Mouse (Mus musculus) T-helper 17 cell (primary cell): ENCODE results near the gene Map7.

Experiments used
- in situ Hi-C, 2 experiments: fragments of 300-600 bp; cut with MboI, MseI; formaldehyde crosslinking; loops; 1 replicate in 1 of 2; 2 replicates in 1 of 2; pipeline ENCODE4 v1.15.1; 2025; ENCODE audit warnings: high pct_unique_total_duplicates in 2 of 2

Map7 gene

GRCm38 (mm10) chr10:20226728-20227127 is 78.5 kb downstream of the Map7 start:
- in situ Hi-C loops: no loop called here

GRCm38 (mm10) chr10:20230026-20230425 is 81.8 kb downstream of the Map7 start:
- in situ Hi-C loops: no loop called here

- in situ Hi-C loops: no loop called here
Observed at GRCm38 (mm10) chr10:20233451-20233850, 85.2 kb downstream of the Map7 start.

GRCm38 (mm10) chr10:20234466-20234865 is 86.2 kb downstream of the Map7 start:
- in situ Hi-C loops: no loop called here

- in situ Hi-C loops: loop anchor here in 1 of 2 experiments (5.0 kb wide), 1 partner anchor 88 kb away; the partner anchor contains the start of gene Map7
Observed at GRCm38 (mm10) chr10:20235656-20236055, 87.4 kb downstream of the Map7 start.

- in situ Hi-C loops: loop anchor here in 1 of 2 experiments (5.0 kb wide), 1 partner anchor 89 kb away; the partner anchor contains the start of gene Map7
Observed at GRCm38 (mm10) chr10:20236241-20236640, 88.0 kb downstream of the Map7 start.

- in situ Hi-C loops: loop anchor here in 1 of 2 experiments (5.0 kb wide), 1 partner anchor 91 kb away; the partner anchor contains the start of gene Map7
Observed at GRCm38 (mm10) chr10:20238281-20238680, 90.0 kb downstream of the Map7 start.

GRCm38 (mm10) chr10:20240858-20241257 is 92.6 kb downstream of the Map7 start:
- in situ Hi-C loops: no loop called here

GRCm38 (mm10) chr10:20243321-20243720 is 95.0 kb downstream of the Map7 start:
- in situ Hi-C loops: no loop called here

- in situ Hi-C loops: no loop called here
Observed at GRCm38 (mm10) chr10:20245082-20245481, 96.8 kb downstream of the Map7 start.

- in situ Hi-C loops: no loop called here
Observed at GRCm38 (mm10) chr10:20249091-20249490, 100.8 kb downstream of the Map7 start.

- in situ Hi-C loops: no loop called here
Observed at GRCm38 (mm10) chr10:20255579-20255978, 107.3 kb downstream of the Map7 start.

GRCm38 (mm10) chr10:20257054-20257643 is 108.9 kb downstream of the Map7 start:
- in situ Hi-C loops: no loop called here

GRCm38 (mm10) chr10:20257721-20258720 is 109.8 kb downstream of the Map7 start:
- in situ Hi-C loops: no loop called here

GRCm38 (mm10) chr10:20259476-20259875 is 111.2 kb downstream of the Map7 start:
- in situ Hi-C loops: no loop called here

GRCm38 (mm10) chr10:20262896-20263295 is 114.6 kb downstream of the Map7 start:
- in situ Hi-C loops: no loop called here

GRCm38 (mm10) chr10:20264479-20264878 is 116.2 kb downstream of the Map7 start:
- in situ Hi-C loops: no loop called here

- in situ Hi-C loops: no loop called here
Observed at GRCm38 (mm10) chr10:20267032-20267431, 118.8 kb downstream of the Map7 start.

- in situ Hi-C loops: no loop called here
Observed at GRCm38 (mm10) chr10:20268945-20269344, 120.7 kb downstream of the Map7 start.

- in situ Hi-C loops: no loop called here
Observed at GRCm38 (mm10) chr10:20272380-20272779, 124.1 kb downstream of the Map7 start.

GRCm38 (mm10) chr10:20273278-20273677 is 125.0 kb downstream of the Map7 start:
- in situ Hi-C loops: no loop called here

- in situ Hi-C loops: no loop called here
Observed at GRCm38 (mm10) chr10:20274022-20274421, 125.8 kb downstream of the Map7 start.
